Comparison of ENCODE assay signal across 8 mouse cellular contexts in genomic region chr3:37312370-37312941, GRCm38 (mm10). TPM values are rescaled to one million over a fixed set of nuclear protein-coding genes. Genes with fewer than 3 reads are reported as not detected.
A peak's percentile ranks its signal among the peaks of the same experiment; 100 is the strongest.
DNase-seq lines count a peak whose midpoint lies in the region; ATAC-seq lines count a peak whose summit lies in the region.

Gene Bbs12 (plus strand): TSS chr3:37312554.
Gene Cetn4 (minus strand): TSS chr3:37312708.

- ATAC-seq in hindbrain, embryonic 16.5 days: peak; percentile 100

- H3K36me3 ChIP-seq in hindbrain, embryonic 16.5 days (ENCODE audit: control insufficient read depth, insufficient read depth, low read length): no peaks in the 10 kb centered on the region
- H3K36me3 ChIP-seq in macrophage (ENCODE audit: inconsistent target): no peaks in the 10 kb centered on the region

- H3K79me2 ChIP-seq in macrophage (ENCODE audit: inconsistent target): no peaks in the 10 kb centered on the region

- peak within 1 kb of the TSS; percentile 80 for H3K4me2 ChIP-seq in hindbrain, embryonic 16.5 days (ENCODE audit: low read length)

- peak within 1 kb of the TSS; percentile 92 for H3K9ac ChIP-seq in hindbrain, embryonic 16.5 days (ENCODE audit: low read depth, low read length)

- WGBS in hindbrain, embryonic 16.5 days: under 1% methylated on average over 52 of the region's 54 CpGs
- WGBS in macrophage (ENCODE audit: missing documents): under 1% methylated on average over 52 of the region's 54 CpGs

- no peaks in the 10 kb centered on the region for H3K27me3 ChIP-seq in hindbrain, embryonic 16.5 days (replicated peaks; ENCODE audit: control insufficient read depth, insufficient read depth, low read length)

- peak within 1 kb of the TSS; percentile 87 for H3K27ac ChIP-seq in hindbrain, embryonic 16.5 days (ENCODE audit: low read depth, low read length)
- peak within 1 kb of the TSS; percentile 31 for H3K27ac ChIP-seq in macrophage

- H3K4me1 ChIP-seq in hindbrain, embryonic 16.5 days (ENCODE audit: control insufficient read depth, insufficient read depth, low read depth, low read length): peaks cover 9% of the 10 kb centered on the region; the same call in 1 of the 2 replicates

- H3K9me3 ChIP-seq in hindbrain, embryonic 16.5 days (ENCODE audit: control insufficient read depth, low read length): no peaks in the 10 kb centered on the region

- peak; percentile 94 for DNase-seq in R1 (ENCODE audit: low read depth, low spot score)
- peak; percentile 98 to 99 for DNase-seq in cerebellum, postnatal 25 days
- DNase-seq in frontal cortex, postnatal 36 days (ENCODE audit: low spot score in 2 of 2): peak; percentile 98 to 99
- peak; percentile 98 to 99 for DNase-seq in left cerebral cortex, adult 18-20 months (ENCODE audit: low spot score in 2 of 2)
- peak; percentile 97 for DNase-seq in right cerebral cortex, adult 18-20 months
- peak; percentile 93 for DNase-seq in urinary bladder, postnatal 10 days (ENCODE audit: low spot score)

- peak within 1 kb of the TSS; percentile 89 for H3K4me3 ChIP-seq in hindbrain, embryonic 16.5 days (ENCODE audit: low read length)
- H3K4me3 ChIP-seq in macrophage (ENCODE audit: inconsistent target): peak within 1 kb of the TSS; percentile 48

RNA-seq across cellular contexts. Expression of gene Bbs12, which starts in this region (rescaled TPM):
- 5.1 and 5.2 TPM in 2 replicates for polyA plus RNA-seq in hindbrain, embryonic 16.5 days (2015; fragmentation: Nextera tagmentation; extraction: Ambion mirVana)
- 1 to 10 TPM; 4.1 to 5.2 TPM for total RNA-seq in left cerebral cortex, adult 18-20 months (2021)
- 1 to 10 TPM in 22 of 26 experiments, under 1 TPM in 4; 0.60 to 8.1 (median 2.3) TPM for total RNA-seq in macrophage (2018; cell fraction: chromatin; rRNA removed)
- total RNA-seq in macrophage (2018; cell fraction: cytosol; rRNA removed): 1 to 10 TPM in 1 of 26 experiments, under 1 TPM in 25; 0.19 to 1.4 (median 0.62) TPM
- 10 to 100 TPM in 1 of 26 experiments, 1 to 10 TPM in 19, under 1 TPM in 5, not detected in 1; 0.68 to 17.1 (median 2.1) TPM for total RNA-seq in macrophage (2018; cell fraction: nucleus; rRNA removed)
- 0.81 to 3.5 TPM (median 0.82 TPM) in 3 replicates for polyA plus RNA-seq in macrophage (2018)

RNA-seq across cellular contexts. Expression of gene Cetn4, which starts in this region (rescaled TPM):
- polyA plus RNA-seq in hindbrain, embryonic 16.5 days (2015; fragmentation: Nextera tagmentation; extraction: Ambion mirVana): 2.5 and 3.3 TPM in 2 replicates
- 10 to 100 TPM; 10.2 to 10.7 TPM for total RNA-seq in left cerebral cortex, adult 18-20 months (2021)
- total RNA-seq in macrophage (2018; cell fraction: chromatin; rRNA removed): under 1 TPM in 2 of 26 experiments, not detected in 24; 0.32 to 0.63 TPM
- total RNA-seq in macrophage (2018; cell fraction: cytosol; rRNA removed): 1 to 10 TPM in 11 of 26 experiments, under 1 TPM in 15; 0.29 to 1.9 (median 0.87) TPM
- total RNA-seq in macrophage (2018; cell fraction: nucleus; rRNA removed): 1 to 10 TPM in 3 of 26 experiments, under 1 TPM in 5, not detected in 18; 0.22 to 3.2 (median 0.68) TPM
- 0.77 to 3.7 TPM (median 2.6 TPM) in 3 replicates for polyA plus RNA-seq in macrophage (2018)

Comparison
In these comparisons a context has a peak if more than half of its experiments do, and no peak if none do; other contexts are left out.
1. Peak in every context shown above with its lines: DNase-seq, ATAC-seq, H3K4me3 ChIP-seq and H3K27ac ChIP-seq.